Mouse (Mus musculus) brain, embryonic 14.5 days (tissue): Measurements from ENCODE around the gene Sec61a1.

Source experiments
- CTCF ChIP-seq: fragments of 200-500 bp; IDR thresholded peaks from 2 replicates; pipeline ENCODE4 v1.5.1; 2012; ENCODE audit warnings: inconsistent platforms, mild to moderate bottlenecking, moderate library complexity, borderline replicate concordance; ENCODE audit not compliant: insufficient read depth, insufficient read length; ENCODE audit errors: extremely low read depth
- POLR2A ChIP-seq: fragments of 200-500 bp; IDR thresholded peaks from 2 replicates; pipeline ENCODE4 v1.6.1; 2012; ENCODE audit warnings: mild to moderate bottlenecking, inconsistent platforms, borderline replicate concordance; ENCODE audit not compliant: poor library complexity, insufficient read depth, insufficient read length, severe bottlenecking; ENCODE audit errors: extremely low read depth

GRCm38 (mm10) chr6:88502030-88502970 lies 16.4 kb downstream of the Sec61a1 start:
- TF ChIP-seq CTCF (no peak), POLR2A (no peak)
